9 mouse cellular contexts compared by ENCODE assay signal in the genomic region with DNA sequence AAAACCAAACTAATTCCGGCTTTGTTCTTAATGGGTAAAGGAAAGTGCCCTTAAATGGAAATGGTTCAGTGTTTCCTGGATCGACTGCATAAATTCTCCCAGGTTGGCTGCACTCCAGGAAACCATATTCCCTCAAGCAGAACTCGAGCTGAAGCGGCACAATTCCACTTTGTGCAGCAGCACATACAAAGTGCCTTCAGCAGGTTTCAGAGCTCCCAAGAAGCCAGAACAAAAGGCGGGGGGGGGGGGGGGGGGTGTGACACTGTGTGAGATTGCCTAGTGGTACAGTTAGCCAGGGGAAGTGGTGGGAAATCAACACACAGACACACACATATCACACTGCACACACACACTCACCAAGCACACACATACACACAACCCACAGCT. TPM values are rescaled to one million over a fixed set of nuclear protein-coding genes. Genes with fewer than 3 reads are reported as not detected.
DNase-seq lines count a peak whose midpoint lies in the region; ATAC-seq lines count a peak whose summit lies in the region.
"Had no signal": no experiment of that assay in that cellular context is flagged by ENCODE, and none has a peak within 500 bp of the region (broad histone marks: within the 10 kb centered on the region; RNA-seq: fewer than 3 reads in every experiment).

No protein-coding gene starts in this region.

- peak overlapping the region; percentile 82 for H3K27ac ChIP-seq in heart, embryonic 10.5 days
- H3K27ac ChIP-seq in kidney, embryonic 15.5 days, result peak overlapping the region; percentile 93

- peak; percentile 65 for ATAC-seq in kidney, embryonic 15.5 days (replicated peaks; ENCODE audit: low FRiP score)

- 19% methylated on average over 4 of the region's 5 CpGs for WGBS in heart, embryonic 10.5 days
- WGBS in kidney, embryonic 15.5 days, result 5% methylated on average over 5 of the region's 5 CpGs

- H3K9ac ChIP-seq in kidney, embryonic 15.5 days, result no peak overlapping the region

- H3K4me2 ChIP-seq in kidney, embryonic 15.5 days, result peak overlapping the region; percentile 49; the same call in 1 of the 2 replicates

- H3K27me3 ChIP-seq in heart, embryonic 10.5 days (ENCODE audit: insufficient read depth, poor library complexity, severe bottlenecking), result no peaks in the 10 kb centered on the region
- 0 out of 2 replicates have a peak, but pooled peaks cover 4% of the 10 kb centered on the region for H3K27me3 ChIP-seq in kidney, embryonic 15.5 days

- no peaks in the 10 kb centered on the region for H3K9me3 ChIP-seq in heart, embryonic 10.5 days
- H3K9me3 ChIP-seq in kidney, embryonic 15.5 days (replicated peaks), result no peaks in the 10 kb centered on the region

- DNase-seq in heart, adult 11 months, result peak; percentile 85
- no peak for DNase-seq in heart, postnatal 25 days (ENCODE audit: low spot score)
- DNase-seq in adipocyte (ENCODE audit: low spot score), result peak; percentile 62
- DNase-seq in heart, embryonic 10.5 days (ENCODE audit: low spot score), result no peak
- DNase-seq in lung, postnatal 4 days, result peak; percentile 57 to 69
- no peak for DNase-seq in thymus, postnatal 0 days (ENCODE audit: low spot score)
- no peak for DNase-seq in spleen, postnatal 4 days (ENCODE audit: low spot score in 2 of 2)

- H3K36me3 ChIP-seq in heart, embryonic 10.5 days, result no peaks in the 10 kb centered on the region
- H3K36me3 ChIP-seq in kidney, embryonic 15.5 days, result no peaks in the 10 kb centered on the region

- 0 out of 2 replicates have a peak overlapping the region, but pooled peaks have one; percentile 29 for H3K4me3 ChIP-seq in heart, embryonic 10.5 days
- H3K4me3 ChIP-seq in kidney, embryonic 15.5 days (replicated peaks), result peak overlapping the region; percentile 12; the same call in 1 of the 2 replicates

- peaks cover 30% of the 10 kb centered on the region; the same call in 1 of the 2 replicates for H3K4me1 ChIP-seq in heart, embryonic 10.5 days
- H3K4me1 ChIP-seq in kidney, embryonic 15.5 days, result peaks cover 40% of the 10 kb centered on the region

- intact Hi-C loops in heart, postnatal 25 days (cut with DNase I), result no loop called here

RNA-seq across cellular contexts. Expression of a gene that starts 5.7 kb away (rescaled TPM):
- 1 to 10 TPM; 8.7 to 9.3 TPM for total RNA-seq in heart, postnatal 25 days (2021)
- polyA plus RNA-seq in heart, embryonic 10.5 days (2016; fragmentation: Nextera tagmentation; extraction: Ambion mirVana), result 4.9 and 5.6 TPM in 2 replicates
- 42.3 and 43.8 TPM in 2 replicates for polyA plus RNA-seq in kidney, embryonic 15.5 days (2015; fragmentation: Nextera tagmentation; extraction: Ambion mirVana)
- polyA plus RNA-seq in thymus, postnatal 0 days (2015; fragmentation: Nextera tagmentation; extraction: Ambion mirVana), result 12.2 and 14.7 TPM in 2 replicates
- total RNA-seq: neutrophil, adult 5-6 weeks had no signal

Comparison
In these comparisons a context has a peak if more than half of its experiments do, and no peak if none do; other contexts are left out.
1. DNase-seq: peak in heart, adult 11 months (single experiment), adipocyte (single experiment) and lung, postnatal 4 days (2 of 2); none in heart, postnatal 25 days (single experiment), heart, embryonic 10.5 days (single experiment), thymus, postnatal 0 days (single experiment) and spleen, postnatal 4 days (0 of 2).